Mouse (Mus musculus): ENCODE results near the gene Ccdc34. TPM values are rescaled to one million over a fixed set of nuclear protein-coding genes. Genes with fewer than 3 reads are reported as not detected.

Gene Ccdc34
- polyA plus RNA-seq, 1 experiment from 2014 or later = 36.8 TPM

DNA sequence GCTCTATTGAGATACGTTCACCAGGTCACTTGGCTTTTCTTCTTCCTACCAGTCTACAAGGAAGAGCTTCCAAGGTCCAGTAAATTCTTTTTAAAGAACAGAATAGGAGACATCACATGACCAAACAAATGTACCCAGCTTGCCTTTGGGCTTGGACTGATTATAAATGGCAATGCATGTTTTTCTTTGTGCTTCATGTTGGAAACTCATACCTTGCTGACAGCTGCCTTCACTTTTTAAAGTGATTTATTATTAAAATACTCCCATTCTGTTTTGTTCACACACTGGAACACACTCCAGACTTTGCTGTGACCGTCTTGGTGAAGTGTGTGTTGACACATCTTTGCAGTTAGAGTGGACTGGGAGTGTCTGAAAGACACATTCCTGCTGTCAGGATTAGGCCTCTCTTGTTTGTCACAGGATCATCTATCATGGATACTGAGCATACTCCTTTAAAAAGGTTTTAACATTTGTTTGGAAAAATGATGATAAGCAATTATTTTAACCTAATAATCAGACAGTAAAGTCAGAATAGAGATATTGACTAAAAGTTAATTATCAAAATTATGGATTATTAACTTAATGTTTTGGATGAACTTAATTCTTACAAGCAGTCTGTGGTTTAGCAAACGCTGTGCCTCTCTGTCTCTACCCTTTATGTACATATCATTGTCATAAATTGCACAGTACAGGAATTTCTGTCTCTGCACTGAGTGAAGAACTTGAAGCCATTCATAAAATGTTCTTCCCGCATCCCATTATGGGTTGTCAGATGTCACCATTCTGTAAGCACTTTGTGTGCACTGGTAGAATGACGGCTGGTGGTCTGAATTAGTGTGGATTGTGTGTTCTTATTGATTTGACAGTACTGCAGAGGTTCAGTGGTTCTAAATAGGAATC is 25.5 kb downstream of the Ccdc34 start:
- H3K27ac ChIP-seq (replicated peaks) = no peak overlapping the region
- H3K27me3 ChIP-seq = no peaks in the 10 kb centered on the region
- no peaks in the 10 kb centered on the region for H3K9me3 ChIP-seq
- no peaks in the 10 kb centered on the region for H3K4me1 ChIP-seq
- no peak overlapping the region for H3K9ac ChIP-seq (replicated peaks)
- no peak overlapping the region for H3K4me3 ChIP-seq
- no peak overlapping the region for H3K4me2 ChIP-seq (replicated peaks)
- WGBS = 55% methylated on average over 5 of the region's 5 CpGs
- 0 out of 2 replicates have a peak, but pooled peaks cover 2% of the 10 kb centered on the region for H3K36me3 ChIP-seq
- no peak for ATAC-seq (replicated peaks)

DNA sequence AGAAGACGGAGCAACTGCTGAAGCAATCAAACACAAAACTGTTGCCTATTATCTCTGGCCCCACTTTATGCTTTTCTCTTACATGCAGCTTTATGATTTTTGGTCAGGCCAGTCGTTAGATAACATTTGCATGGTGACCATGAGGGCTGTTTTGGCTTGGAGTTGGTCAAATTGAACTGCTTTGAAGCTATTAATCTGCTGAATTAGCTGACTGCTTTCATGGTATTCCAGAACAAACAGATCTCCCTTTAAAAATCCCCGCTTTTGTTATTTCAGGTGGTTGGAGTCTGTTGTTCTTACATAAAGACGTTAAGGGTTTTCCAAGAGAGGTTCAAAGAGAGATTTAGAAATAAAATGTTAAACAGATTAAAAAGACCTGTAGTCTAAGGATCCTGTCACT is 40.8 kb downstream of the Ccdc34 start:
- H3K4me1 ChIP-seq = no peaks in the 10 kb centered on the region
- WGBS = 40% methylated on average over 4 of the region's 4 CpGs
- no peak overlapping the region for H3K4me3 ChIP-seq
- no peak overlapping the region for H3K4me2 ChIP-seq (replicated peaks)
- H3K9ac ChIP-seq (replicated peaks) = no peak overlapping the region
- ATAC-seq (replicated peaks) = no peak
- no peaks in the 10 kb centered on the region for H3K9me3 ChIP-seq
- no peak overlapping the region for H3K27ac ChIP-seq (replicated peaks)
- no peaks in the 10 kb centered on the region for H3K27me3 ChIP-seq
- no peaks in the 10 kb centered on the region for H3K36me3 ChIP-seq

DNA sequence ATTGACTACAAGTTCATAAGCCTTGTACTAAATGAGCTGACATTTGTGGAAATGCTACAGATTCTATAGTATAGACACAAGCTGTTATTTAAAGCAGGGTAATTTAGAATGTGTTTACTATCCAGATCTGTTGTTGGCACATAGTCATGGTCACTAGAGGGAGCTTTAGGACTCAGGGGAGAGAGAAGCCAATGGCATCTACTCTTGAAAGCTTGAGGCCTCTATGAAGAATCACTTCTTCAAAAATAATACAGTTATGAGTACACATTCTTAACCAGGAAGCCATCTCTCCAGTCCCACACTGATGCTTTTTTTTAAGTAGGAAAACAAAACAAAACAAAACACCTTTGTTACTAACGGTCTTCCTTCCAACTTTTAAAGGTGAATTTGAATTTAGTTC is 45.5 kb downstream of the Ccdc34 start:
- Histone ChIP-seq H3K36me3 (no peaks in the 10 kb centered on the region), H3K27me3 (no peaks in the 10 kb centered on the region), H3K4me1 (no peaks in the 10 kb centered on the region), H3K4me3 (no peak overlapping the region), H3K9ac (replicated peaks) (no peak overlapping the region), H3K4me2 (replicated peaks) (no peak overlapping the region), H3K9me3 (no peaks in the 10 kb centered on the region), H3K27ac (replicated peaks) (no peak overlapping the region)
- WGBS = 90% methylated on average over 1 of the region's 1 CpGs
- no peak for ATAC-seq (replicated peaks)

DNA sequence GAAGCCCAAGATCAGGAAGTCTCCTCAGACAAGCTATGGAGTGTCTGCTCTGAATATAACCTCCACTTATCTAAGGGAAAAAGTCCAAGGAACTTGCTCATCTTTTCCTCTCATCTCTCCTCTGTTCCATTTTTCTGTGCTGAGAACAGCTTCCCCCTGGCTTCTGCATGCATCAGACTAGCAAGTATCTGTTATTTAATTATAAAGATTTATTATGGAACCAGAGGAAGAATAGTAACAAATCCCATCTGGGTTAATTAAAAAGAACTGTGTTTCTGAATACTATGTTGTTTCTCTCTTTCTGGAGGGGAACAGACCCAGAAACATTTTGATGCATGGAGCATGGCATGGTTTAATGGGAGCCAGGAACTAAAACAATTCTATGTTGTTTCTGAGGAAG is 51.3 kb downstream of the Ccdc34 start:
- no peak for ATAC-seq (replicated peaks)
- Histone ChIP-seq H3K9ac (replicated peaks) (no peak overlapping the region), H3K27ac (replicated peaks) (no peak overlapping the region), H3K27me3 (no peaks in the 10 kb centered on the region), H3K9me3 (no peaks in the 10 kb centered on the region), H3K4me3 (no peak overlapping the region), H3K4me1 (no peaks in the 10 kb centered on the region), H3K36me3 (no peaks in the 10 kb centered on the region), H3K4me2 (replicated peaks) (no peak overlapping the region)

DNA sequence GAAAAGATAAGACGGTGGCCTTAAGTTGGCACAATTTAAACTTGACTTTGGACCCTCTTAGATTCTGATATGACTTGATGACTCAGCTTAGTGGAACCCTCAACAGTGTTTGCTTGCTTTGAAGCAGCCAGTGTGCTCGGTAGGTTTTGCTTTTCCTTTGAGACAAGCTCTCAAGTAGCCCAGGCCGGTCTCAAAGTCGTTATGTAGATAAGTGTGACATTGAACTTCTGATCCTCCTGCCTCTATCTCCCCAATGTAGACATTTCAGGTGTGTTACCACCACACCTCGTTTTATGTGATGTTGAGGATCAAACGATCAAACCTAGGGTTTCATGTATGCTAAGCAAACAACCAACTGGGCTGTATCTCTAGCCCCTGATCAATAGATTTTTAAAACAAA is 55.4 kb downstream of the Ccdc34 start:
- Histone ChIP-seq H3K27me3 (no peaks in the 10 kb centered on the region), H3K36me3 (no peaks in the 10 kb centered on the region), H3K27ac (replicated peaks) (no peak overlapping the region), H3K4me2 (replicated peaks) (no peak overlapping the region), H3K4me3 (no peak overlapping the region), H3K9ac (replicated peaks) (no peak overlapping the region), H3K4me1 (no peaks in the 10 kb centered on the region), H3K9me3 (no peaks in the 10 kb centered on the region)
- WGBS = 88% methylated on average over 6 of the region's 6 CpGs
- no peak for ATAC-seq (replicated peaks)

DNA sequence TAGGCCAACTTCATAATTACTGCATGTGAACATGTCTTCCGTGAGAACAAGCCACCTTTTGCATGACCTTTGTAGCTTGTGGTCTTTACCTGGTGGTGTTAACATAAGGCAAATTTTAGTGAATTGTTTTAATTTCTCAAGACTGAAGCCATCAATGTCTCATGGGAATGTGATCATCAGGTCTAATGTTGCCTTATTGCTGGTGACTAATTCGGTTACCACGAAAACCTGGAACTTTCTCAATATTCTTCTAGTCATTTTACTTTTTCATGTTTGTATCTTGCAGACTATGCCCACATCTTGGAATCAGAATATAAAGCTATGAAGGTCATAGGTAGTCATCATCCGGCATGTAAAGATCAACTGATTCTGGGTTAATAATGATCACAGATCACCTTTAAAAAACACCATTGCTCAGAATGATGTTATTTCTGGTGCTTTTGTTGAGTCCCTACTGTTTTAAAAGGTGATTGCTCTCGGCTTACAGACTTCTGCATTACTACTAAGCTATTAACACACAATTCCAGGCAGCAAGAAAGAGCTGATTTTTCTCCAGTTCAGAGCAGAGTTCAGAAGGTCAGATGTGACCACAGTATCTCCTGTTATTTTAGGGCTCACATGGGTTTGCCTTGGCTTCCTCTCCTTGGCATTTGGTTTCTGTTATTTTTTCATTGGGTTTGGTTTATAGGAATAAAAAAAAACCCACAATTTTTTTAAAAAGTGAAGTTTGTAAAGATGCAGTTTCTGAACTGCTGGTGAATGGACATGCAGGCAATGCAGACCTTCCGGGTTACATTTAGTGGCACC is 57.2 kb downstream of the Ccdc34 start:
- 92% methylated on average over 6 of the region's 6 CpGs for WGBS
- H3K9me3 ChIP-seq = no peaks in the 10 kb centered on the region
- no peaks in the 10 kb centered on the region for H3K4me1 ChIP-seq
- H3K36me3 ChIP-seq = no peaks in the 10 kb centered on the region
- H3K27ac ChIP-seq (replicated peaks) = no peak overlapping the region
- no peaks in the 10 kb centered on the region for H3K27me3 ChIP-seq
- no peak for ATAC-seq (replicated peaks)
- no peak overlapping the region for H3K4me2 ChIP-seq (replicated peaks)
- no peak overlapping the region for H3K4me3 ChIP-seq
- no peak overlapping the region for H3K9ac ChIP-seq (replicated peaks)

DNA sequence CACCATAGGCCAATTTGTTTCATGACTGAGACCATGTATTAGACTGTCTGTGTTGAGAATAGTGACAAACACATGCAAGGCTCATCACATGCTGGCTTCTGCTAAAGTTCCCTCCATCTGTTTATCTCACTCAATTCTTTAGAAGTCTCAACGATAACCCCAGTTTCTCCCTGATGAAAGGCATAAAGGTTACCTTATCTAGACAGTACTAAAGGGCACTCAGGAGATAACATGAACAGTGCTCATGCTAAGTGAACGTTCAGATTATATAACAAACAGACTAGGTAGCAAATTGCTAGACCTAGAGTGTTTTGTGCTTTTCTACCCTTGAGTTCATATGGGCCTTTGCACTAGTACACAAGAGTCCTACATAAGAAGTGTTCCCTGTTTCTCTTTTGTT is 59.6 kb downstream of the Ccdc34 start:
- Histone ChIP-seq H3K27me3 (no peaks in the 10 kb centered on the region), H3K9me3 (no peaks in the 10 kb centered on the region), H3K9ac (replicated peaks) (no peak overlapping the region), H3K4me3 (no peak overlapping the region), H3K27ac (replicated peaks) (no peak overlapping the region), H3K36me3 (no peaks in the 10 kb centered on the region), H3K4me2 (replicated peaks) (no peak overlapping the region), H3K4me1 (no peaks in the 10 kb centered on the region)
- WGBS = 91% methylated on average over 2 of the region's 2 CpGs
- no peak for ATAC-seq (replicated peaks)

DNA sequence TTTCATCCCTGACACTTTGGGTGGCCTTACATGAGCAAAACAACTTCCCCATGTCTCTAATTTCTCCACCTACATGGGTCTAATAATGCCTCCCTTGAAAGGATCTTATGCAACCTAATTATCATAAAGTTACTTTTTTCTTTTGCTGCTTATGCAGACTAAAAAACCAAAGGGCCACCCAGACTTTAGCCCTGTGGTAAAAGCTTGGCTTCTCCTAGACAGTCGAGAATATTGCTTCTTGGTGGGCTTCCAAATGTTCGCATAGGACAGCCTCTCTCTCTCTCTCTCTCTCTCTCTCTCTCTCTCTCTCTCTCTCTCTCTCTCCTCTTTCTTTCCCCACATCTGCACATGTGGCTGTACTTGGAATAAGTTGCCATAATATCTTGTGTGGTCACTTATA is 60.0 kb downstream of the Ccdc34 start:
- Histone ChIP-seq H3K27ac (replicated peaks) (no peak overlapping the region), H3K4me2 (replicated peaks) (no peak overlapping the region), H3K4me1 (no peaks in the 10 kb centered on the region), H3K9me3 (no peaks in the 10 kb centered on the region), H3K27me3 (no peaks in the 10 kb centered on the region), H3K9ac (replicated peaks) (no peak overlapping the region), H3K4me3 (no peak overlapping the region), H3K36me3 (no peaks in the 10 kb centered on the region)
- WGBS = 69% methylated on average over 2 of the region's 2 CpGs
- ATAC-seq (replicated peaks) = no peak

DNA sequence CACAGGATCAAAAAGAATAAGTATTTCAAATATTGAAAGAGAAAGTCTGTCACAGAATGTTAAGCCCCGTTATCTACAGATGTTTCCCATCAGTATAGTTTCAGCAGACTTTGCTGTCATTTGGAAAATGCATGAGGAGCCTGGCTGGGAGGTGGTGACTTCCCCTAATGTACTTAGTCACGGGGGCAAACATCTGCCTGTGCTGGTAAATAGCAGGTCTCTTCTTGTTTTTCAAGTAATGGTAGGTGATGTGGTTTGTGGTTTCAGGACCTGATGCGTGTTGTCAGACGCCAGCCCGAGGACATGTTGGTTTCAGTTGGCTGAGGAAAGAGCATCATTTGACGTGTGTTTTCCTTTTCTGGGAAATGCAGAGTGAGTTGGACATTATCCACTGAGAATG is 62.9 kb downstream of the Ccdc34 start:
- Histone ChIP-seq H3K36me3 (no peaks in the 10 kb centered on the region), H3K27ac (replicated peaks) (no peak overlapping the region), H3K27me3 (no peaks in the 10 kb centered on the region), H3K4me1 (no peaks in the 10 kb centered on the region), H3K4me3 (no peak overlapping the region), H3K4me2 (replicated peaks) (no peak overlapping the region), H3K9me3 (no peaks in the 10 kb centered on the region), H3K9ac (replicated peaks) (no peak overlapping the region)
- 85% methylated on average over 6 of the region's 6 CpGs for WGBS
- no peak for ATAC-seq (replicated peaks)

DNA sequence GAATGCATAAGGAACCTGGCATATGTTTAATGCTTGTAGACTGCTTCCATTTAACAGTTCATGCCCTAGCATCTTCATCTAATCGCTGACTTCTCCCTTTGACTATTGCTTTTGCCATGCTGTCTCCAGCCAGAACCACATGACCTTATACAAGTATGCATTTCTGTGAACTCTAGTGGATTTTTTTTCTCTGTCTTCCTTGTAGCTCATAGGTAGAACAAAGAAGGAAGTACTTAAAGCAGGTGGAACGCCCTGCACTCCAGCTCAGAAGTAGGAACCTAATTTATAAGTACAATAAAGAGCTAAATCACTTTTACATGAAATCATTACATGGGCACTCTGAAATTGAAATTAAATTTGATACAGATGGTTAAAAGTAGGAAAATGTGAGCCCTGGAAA is 65.4 kb downstream of the Ccdc34 start:
- no peaks in the 10 kb centered on the region for H3K9me3 ChIP-seq

DNA sequence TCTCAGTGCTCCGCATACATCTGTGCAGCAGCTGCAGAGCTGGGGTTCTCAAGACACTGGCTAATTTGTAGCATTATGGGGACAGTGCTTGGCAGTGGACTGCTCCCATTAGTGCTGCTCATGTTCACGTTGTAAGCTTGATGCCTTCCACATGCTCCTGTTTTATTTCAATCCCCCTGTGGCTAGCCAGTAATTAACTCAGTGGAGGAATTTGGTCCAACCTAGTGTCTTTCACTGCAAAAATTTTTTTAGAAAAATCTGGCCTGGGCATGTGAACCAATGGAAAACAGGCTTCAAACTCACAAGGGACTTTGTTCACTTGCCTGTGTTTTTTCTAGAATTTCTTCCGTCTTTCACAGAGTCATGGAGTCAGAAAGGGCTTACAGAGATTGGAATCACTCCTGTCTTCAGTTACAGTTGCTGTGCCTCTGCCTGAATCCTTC is 68.1 kb downstream of the Ccdc34 start:
- no peak overlapping the region for H3K4me3 ChIP-seq
- no peaks in the 10 kb centered on the region for H3K4me1 ChIP-seq
- no peaks in the 10 kb centered on the region for H3K9me3 ChIP-seq
- WGBS = 74% methylated on average over 3 of the region's 3 CpGs
- H3K27ac ChIP-seq (replicated peaks) = no peak overlapping the region
- no peak overlapping the region for H3K9ac ChIP-seq (replicated peaks)
- no peak for ATAC-seq (replicated peaks)
- H3K27me3 ChIP-seq = no peaks in the 10 kb centered on the region
- H3K4me2 ChIP-seq (replicated peaks) = no peak overlapping the region
- no peaks in the 10 kb centered on the region for H3K36me3 ChIP-seq

More for the DNA sequence above, 65.4 kb downstream of the Ccdc34 start:
- H3K9ac ChIP-seq (replicated peaks) = no peak overlapping the region
- ATAC-seq (replicated peaks) = no peak
- H3K4me3 ChIP-seq = no peak overlapping the region
- no peak overlapping the region for H3K4me2 ChIP-seq (replicated peaks)
- no peaks in the 10 kb centered on the region for H3K27me3 ChIP-seq
- H3K27ac ChIP-seq (replicated peaks) = no peak overlapping the region
- H3K36me3 ChIP-seq = no peaks in the 10 kb centered on the region
- WGBS = 90% methylated on average over 2 of the region's 2 CpGs
- H3K4me1 ChIP-seq = no peaks in the 10 kb centered on the region

DNA sequence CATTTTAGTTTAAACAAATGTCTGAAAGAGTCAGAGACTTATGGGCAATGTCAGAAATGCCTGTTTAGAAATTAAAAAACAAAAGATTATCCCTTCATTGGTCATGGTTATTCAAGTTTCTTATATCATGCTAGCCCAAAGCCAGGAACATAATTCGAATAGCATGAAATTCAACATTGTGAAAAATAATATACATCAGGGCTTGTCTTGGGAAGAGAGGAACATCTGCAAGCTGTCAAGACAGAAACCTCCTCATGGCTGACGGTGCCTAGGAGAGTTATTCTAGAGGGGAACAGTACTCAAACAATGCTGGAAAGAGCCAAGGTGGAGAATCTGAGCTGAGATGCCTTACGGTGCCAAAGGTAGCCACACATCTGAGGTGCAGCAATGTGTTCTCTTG is 96.5 kb downstream of the Ccdc34 start:
- H3K36me3 ChIP-seq = no peaks in the 10 kb centered on the region
- no peaks in the 10 kb centered on the region for H3K4me1 ChIP-seq
- H3K4me2 ChIP-seq (replicated peaks) = no peak overlapping the region
- no peak overlapping the region for H3K9ac ChIP-seq (replicated peaks)
- WGBS = 91% methylated on average over 3 of the region's 3 CpGs
- no peaks in the 10 kb centered on the region for H3K9me3 ChIP-seq
- ATAC-seq (replicated peaks) = no peak
- H3K4me3 ChIP-seq = no peak overlapping the region
- H3K27ac ChIP-seq (replicated peaks) = no peak overlapping the region
- no peaks in the 10 kb centered on the region for H3K27me3 ChIP-seq

Data from forebrain, embryonic 15.5 days (tissue).